Mouse (Mus musculus) embryonic fibroblast, embryonic 13.5 days (primary cell): ENCODE measurements around the gene Clrn3.

Experiments
- CTCF ChIP-seq: IDR thresholded peaks from 2 replicates; pipeline ENCODE4 v1.5.1; 2011; ENCODE audit warnings: mild to moderate bottlenecking, control low read depth, low read length, moderate library complexity, borderline replicate concordance; ENCODE audit not compliant: insufficient read depth
- POLR2A ChIP-seq: IDR thresholded peaks from 2 replicates; pipeline ENCODE4 v1.6.1; 2011; ENCODE audit warnings: low read depth, mild to moderate bottlenecking, control low read depth, low read length, moderate library complexity

DNA sequence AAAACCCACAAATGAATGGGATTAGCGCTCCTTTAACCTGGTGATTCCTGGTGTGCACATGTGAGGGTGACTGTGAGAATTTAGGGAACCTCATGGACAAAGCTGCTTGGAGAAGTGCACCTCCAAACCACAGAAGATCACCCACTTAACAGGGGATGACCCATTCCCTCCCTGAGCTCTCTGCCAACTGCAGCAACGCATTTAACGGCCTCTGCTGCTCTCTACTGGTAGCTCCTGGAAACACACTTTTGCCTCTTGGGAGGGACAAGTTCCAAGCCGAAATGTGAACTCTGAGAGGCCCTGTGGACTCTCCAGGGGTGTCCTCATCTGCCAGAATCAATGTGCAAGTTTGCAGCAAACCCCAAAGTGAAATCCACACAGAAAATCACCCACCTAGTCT is 41.0 kb downstream of the Clrn3 start:
- peak; percentile 87 for TF ChIP-seq CTCF
- no peak for TF ChIP-seq POLR2A
